Mouse (Mus musculus) intestine, embryonic 16.5 days (tissue): Measurements from ENCODE around the gene Slc39a5. TPM values are rescaled to one million over a fixed set of nuclear protein-coding genes. Genes with fewer than 3 reads are reported as not detected.

ENCODE experiments used
- ATAC-seq: fragments of 200-750 bp; cut with Nextera tagmentation; 2 replicates; pipeline ENCODE4 v1.8.0; 2017; ENCODE audit warnings: moderate TSS enrichment, moderate library complexity
- H3K27ac ChIP-seq: fragments of 300-500 bp; sonication (generic); 2 replicates; pipeline ENCODE4 v1.5.1; 2014; ENCODE audit warnings: mild to moderate bottlenecking, low read length
- H3K27me3 ChIP-seq: fragments of 300-500 bp; sonication (generic); replicated peaks from 2 replicates; pipeline ENCODE4 v1.6.1; 2014; ENCODE audit warnings: low read length, control low read depth, mixed read lengths; ENCODE audit not compliant: control insufficient read depth, insufficient read depth
- H3K36me3 ChIP-seq: fragments of 300-500 bp; sonication (generic); 2 replicates; pipeline ENCODE4 v1.6.1; 2014; ENCODE audit warnings: low read length, control low read depth; ENCODE audit not compliant: control insufficient read depth, insufficient read depth
- H3K4me1 ChIP-seq: fragments of 300-500 bp; sonication (generic); 2 replicates; pipeline ENCODE4 v1.6.1; 2014; ENCODE audit warnings: low read length, control low read depth, mixed read lengths; ENCODE audit not compliant: control insufficient read depth, insufficient read depth
- H3K4me2 ChIP-seq: fragments of 300-500 bp; sonication (generic); 2 replicates; pipeline ENCODE4 v1.6.1; 2014; ENCODE audit warnings: low read depth, low read length, control low read depth
- H3K4me3 ChIP-seq: fragments of 300-500 bp; sonication (generic); 2 replicates; pipeline ENCODE4 v1.5.1; 2014; ENCODE audit warnings: mild to moderate bottlenecking, low read length
- H3K9ac ChIP-seq: fragments of 300-500 bp; sonication (generic); 2 replicates; pipeline ENCODE4 v1.6.1; 2014; ENCODE audit warnings: low read depth, low read length
- H3K9me3 ChIP-seq: fragments of 300-500 bp; sonication (generic); 2 replicates; pipeline ENCODE4 v1.6.1; 2016; ENCODE audit warnings: low read length, control low read depth; ENCODE audit not compliant: control insufficient read depth
- WGBS: fragments of 180-500 bp; shearing (Covaris S2); extraction: QIAGEN DNeasy Blood & Tissue Kit; methylation state at CpG from one replicate; pipeline ENCODE4 v1.1.7; 2014; 5-methylcytosine and 5-hydroxymethylcytosine counted together
- polyA plus RNA-seq: library from polyadenylated mRNA; unstranded; fragments of >200 nt; fragmentation: Nextera tagmentation; extraction: Ambion mirVana; gene quantifications from 2 replicates; pipeline ENCODE4 v1.2.1, GENCODE M21; 2015

The Slc39a5 gene
- polyA plus RNA-seq, 1 experiment from 2014 or later = 207 TPM

DNA sequence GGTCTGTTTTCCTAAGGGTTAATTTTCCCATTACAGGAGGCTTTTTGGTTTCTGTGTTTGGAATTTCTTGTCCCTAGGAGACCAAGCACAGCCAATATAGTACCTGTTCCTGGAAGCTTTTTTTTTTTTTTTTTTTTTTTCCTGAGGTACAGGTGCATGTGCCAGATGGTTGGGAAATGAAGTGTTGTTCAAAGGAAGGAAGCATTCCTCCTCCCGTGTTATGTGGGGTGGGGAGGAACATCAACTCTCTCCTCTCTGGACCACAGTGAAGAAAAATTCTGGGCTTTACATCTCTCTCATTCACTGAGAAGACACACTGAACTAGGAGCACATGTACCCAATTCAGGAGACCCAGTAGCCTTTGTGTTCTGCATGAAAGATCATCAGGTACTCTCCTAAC lies 12.0 kb upstream of the Slc39a5 start:
- Histone ChIP-seq H3K36me3 (peaks cover 4% of the 10 kb centered on the region; the same call in 1 of the 2 replicates), H3K9me3 (no peaks in the 10 kb centered on the region), H3K4me2 (peak overlapping the region; percentile 93), H3K9ac (0 out of 2 replicates have a peak overlapping the region, but pooled peaks have one; percentile 92), H3K4me1 (peaks cover 38% of the 10 kb centered on the region), H3K4me3 (peak overlapping the region; percentile 95; the same call in 1 of the 2 replicates), H3K27me3 (no peaks in the 10 kb centered on the region), H3K27ac (peak overlapping the region; percentile 76; the same call in 1 of the 2 replicates)
- WGBS = 52% methylated on average over 1 of the region's 1 CpGs
- ATAC-seq = no peak

GRCm38 (mm10) chr10:128412558-128412957 lies 11.5 kb upstream of the Slc39a5 start:
- H3K9ac ChIP-seq = peak overlapping the region; percentile 92
- peak overlapping the region; percentile 97 for H3K27ac ChIP-seq

DNA sequence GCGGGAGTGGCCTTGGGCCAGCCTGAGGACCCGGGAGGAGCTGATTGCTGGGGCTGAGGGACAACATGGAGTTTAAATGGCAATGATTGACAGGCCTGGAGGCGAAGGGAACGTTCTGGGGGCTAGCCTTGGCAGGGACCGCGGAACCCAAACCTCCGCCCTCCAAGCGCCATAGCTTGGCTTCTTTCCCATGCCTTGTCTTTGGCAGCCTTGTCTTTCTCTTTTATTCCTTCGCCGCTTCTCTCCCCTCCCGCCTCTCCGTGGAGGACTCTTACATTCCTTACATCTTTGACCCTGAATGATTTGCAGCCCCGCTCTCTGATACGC lies 11.0 kb upstream of the Slc39a5 start:
- peak overlapping the region; percentile 97 for H3K27ac ChIP-seq
- H3K4me2 ChIP-seq = peak overlapping the region; percentile 93
- peaks cover 4% of the 10 kb centered on the region; the same call in 1 of the 2 replicates for H3K36me3 ChIP-seq
- H3K9ac ChIP-seq = peak overlapping the region; percentile 92
- peak overlapping the region; percentile 95 for H3K4me3 ChIP-seq
- H3K4me1 ChIP-seq = peaks cover 38% of the 10 kb centered on the region
- no peak for ATAC-seq
- 0% methylated on average over 13 of the region's 14 CpGs for WGBS
- no peaks in the 10 kb centered on the region for H3K27me3 ChIP-seq
- H3K9me3 ChIP-seq = no peaks in the 10 kb centered on the region

More at GRCm38 (mm10) chr10:128412558-128412957, 11.5 kb upstream of the Slc39a5 start:
- H3K27me3 ChIP-seq = no peaks in the 10 kb centered on the region
- peaks cover 38% of the 10 kb centered on the region for H3K4me1 ChIP-seq
- H3K9me3 ChIP-seq = no peaks in the 10 kb centered on the region
- no peak for ATAC-seq
- H3K36me3 ChIP-seq = peaks cover 4% of the 10 kb centered on the region; the same call in 1 of the 2 replicates
- 17% methylated on average over 1 of the region's 1 CpGs for WGBS
- peak overlapping the region; percentile 93 for H3K4me2 ChIP-seq
- H3K4me3 ChIP-seq = peak overlapping the region; percentile 95

- no peaks in the 10 kb centered on the region for H3K27me3 ChIP-seq
- peak within 1 kb of the TSS; percentile 92 for H3K9ac ChIP-seq
- H3K4me2 ChIP-seq = peak within 1 kb of the TSS; percentile 93
- H3K4me1 ChIP-seq = peaks cover 38% of the 10 kb centered on the region
- no peaks in the 10 kb centered on the region; the same call in 1 of the 2 replicates for H3K36me3 ChIP-seq
- peak within 1 kb of the TSS; percentile 95 for H3K4me3 ChIP-seq
- peak within 1 kb of the TSS; percentile 97 for H3K27ac ChIP-seq
- H3K9me3 ChIP-seq = no peaks in the 10 kb centered on the region
- peak; percentile 87 for ATAC-seq
- 0% methylated on average over 50 of the region's 50 CpGs for WGBS
Measured at GRCm38 (mm10) chr10:128411211-128412054, 10.4 kb upstream of the Slc39a5 start, which contains the start of the genes Nabp2 and Rnf41. TSS of gene Nabp2 (minus strand) at chr10:128411492. TSS of gene Rnf41 (plus strand) at chr10:128411657.

- WGBS = 20% methylated on average over 4 of the region's 4 CpGs
- Histone ChIP-seq H3K27me3 (no peaks in the 10 kb centered on the region), H3K4me3 (peak overlapping the region; percentile 95), H3K27ac (peak overlapping the region; percentile 95), H3K4me2 (peak overlapping the region; percentile 93), H3K36me3 (no peaks in the 10 kb centered on the region; the same call in 1 of the 2 replicates), H3K9ac (peak overlapping the region; percentile 92), H3K4me1 (peaks cover 32% of the 10 kb centered on the region), H3K9me3 (no peaks in the 10 kb centered on the region)
- no peak for ATAC-seq
Measured at GRCm38 (mm10) chr10:128410560-128410845, 9.5 kb upstream of the Slc39a5 start.

DNA sequence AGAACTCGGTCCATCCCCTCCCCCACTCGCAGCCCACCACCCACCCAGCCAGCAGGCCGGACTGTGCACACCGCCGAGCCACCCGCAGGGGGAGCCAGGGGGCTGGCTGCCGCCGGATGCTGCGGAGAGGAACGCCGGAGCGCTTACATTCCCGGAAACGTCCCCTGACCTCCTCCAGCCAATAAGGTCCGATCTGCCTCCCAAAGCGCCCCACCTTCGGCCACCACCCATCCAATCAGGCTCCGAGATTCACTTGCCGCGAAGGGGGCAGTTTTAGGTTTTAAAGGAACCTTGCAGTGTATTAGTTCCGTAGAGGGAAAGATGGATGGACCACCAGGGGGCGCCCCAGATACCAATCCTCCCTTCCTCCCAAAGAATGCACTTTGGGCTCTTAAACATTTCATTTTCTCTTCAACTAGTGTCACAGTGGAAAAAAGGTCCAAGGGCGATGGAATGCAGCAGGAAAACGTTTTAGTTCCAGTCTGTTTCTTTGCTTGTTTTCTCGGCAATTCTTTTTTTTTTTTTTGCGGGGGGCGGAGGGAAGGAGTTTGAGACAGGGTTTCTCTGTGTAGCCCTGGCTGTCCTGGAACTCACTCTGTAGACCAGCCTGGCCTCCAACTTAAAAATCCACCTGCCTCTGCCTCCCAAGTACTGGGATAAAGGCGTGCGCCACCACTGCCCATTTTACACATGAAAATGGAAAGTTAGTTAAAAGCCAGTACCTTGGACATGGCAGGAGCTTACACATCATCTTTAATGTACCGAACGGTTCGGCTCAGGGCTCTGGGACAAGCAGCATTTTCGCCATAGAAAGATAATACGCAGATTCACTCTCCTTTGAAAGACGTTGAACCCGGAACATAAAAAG lies 8.9 kb upstream of the Slc39a5 start:
- WGBS = 5% methylated on average over 36 of the region's 36 CpGs
- Histone ChIP-seq H3K27ac (peak overlapping the region; percentile 95), H3K4me1 (peaks cover 32% of the 10 kb centered on the region), H3K9ac (peak overlapping the region; percentile 92), H3K36me3 (no peaks in the 10 kb centered on the region; the same call in 1 of the 2 replicates), H3K9me3 (no peaks in the 10 kb centered on the region), H3K27me3 (no peaks in the 10 kb centered on the region), H3K4me2 (peak overlapping the region; percentile 95), H3K4me3 (peak overlapping the region; percentile 95)
- ATAC-seq = peak; percentile 90

DNA sequence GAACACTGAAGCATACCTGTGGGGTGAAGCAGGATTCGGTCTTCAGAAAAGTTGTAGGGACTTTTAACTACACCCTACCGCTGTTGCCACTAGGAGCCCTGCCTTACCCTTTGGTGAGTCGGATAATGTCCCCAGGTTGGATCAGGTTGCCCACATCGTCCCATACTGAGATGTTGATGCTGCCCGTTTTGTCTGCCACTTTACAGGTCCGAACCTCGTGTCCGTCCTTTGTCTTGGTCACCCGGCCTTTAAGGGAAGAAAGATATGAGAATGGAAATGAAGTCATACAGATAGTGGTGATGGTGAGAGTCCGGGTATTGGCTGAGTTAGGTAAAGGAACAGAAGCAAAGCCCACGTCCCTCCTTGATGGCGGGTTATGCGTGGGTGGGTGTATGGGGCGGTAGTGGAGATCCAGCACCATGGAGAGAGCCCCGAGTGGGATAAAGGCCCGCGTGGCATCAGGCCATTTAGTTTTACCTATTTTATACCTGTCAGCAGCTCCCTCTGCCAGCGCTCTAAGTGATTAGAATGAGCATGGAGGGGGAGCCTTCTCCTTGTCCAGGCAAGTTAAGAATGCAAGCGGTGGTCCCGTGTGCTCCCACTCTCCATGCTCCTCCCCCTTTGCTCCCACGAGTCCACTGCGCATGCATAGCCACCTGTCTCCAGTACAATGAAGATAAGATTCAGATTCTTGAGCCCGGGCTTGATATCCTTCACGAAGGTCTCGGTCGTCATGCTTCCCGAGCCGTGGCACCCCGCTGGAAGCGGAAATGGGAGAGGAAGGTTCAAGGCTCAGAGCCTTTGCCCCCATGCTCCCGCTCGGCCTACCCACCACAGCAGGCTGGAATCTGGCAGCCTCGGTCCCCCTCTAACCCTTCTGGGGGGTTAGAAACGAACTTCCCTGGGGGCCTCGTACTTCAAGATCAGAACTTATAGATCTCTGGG lies 7.8 kb upstream of the Slc39a5 start:
- Histone ChIP-seq H3K4me1 (peaks cover 27% of the 10 kb centered on the region), H3K27ac (peak overlapping the region; percentile 80), H3K9me3 (no peaks in the 10 kb centered on the region), H3K27me3 (no peaks in the 10 kb centered on the region), H3K9ac (peak overlapping the region; percentile 86), H3K36me3 (no peaks in the 10 kb centered on the region; the same call in 1 of the 2 replicates), H3K4me2 (peak overlapping the region; percentile 95), H3K4me3 (peak overlapping the region; percentile 95)
- peak; percentile 1; the same call in 1 of the 2 replicates for ATAC-seq
- WGBS = 18% methylated on average over 35 of the region's 35 CpGs

GRCm38 (mm10) chr10:128403931-128404330 lies 2.9 kb upstream of the Slc39a5 start:
- 88% methylated on average over 7 of the region's 7 CpGs for WGBS
- ATAC-seq = no peak
- H3K4me3 ChIP-seq = no peak overlapping the region
- H3K9ac ChIP-seq = no peak overlapping the region
- H3K9me3 ChIP-seq = no peaks in the 10 kb centered on the region
- peaks cover 20% of the 10 kb centered on the region for H3K4me1 ChIP-seq
- H3K27me3 ChIP-seq = no peaks in the 10 kb centered on the region
- no peak overlapping the region for H3K4me2 ChIP-seq
- no peaks in the 10 kb centered on the region; the same call in 1 of the 2 replicates for H3K36me3 ChIP-seq
- no peak overlapping the region for H3K27ac ChIP-seq
